Mouse (Mus musculus): ENCODE data around the gene Mybph.

GRCm38 (mm10) chr1:134216629-134216971 is 23.4 kb downstream of the Mybph start:
- TF ChIP-seq EP300 (IDR thresholded peaks at IDR 0.05; ENCODE audit: low read depth) (no peak), CTCF (IDR thresholded peaks at IDR 0.05; ENCODE audit: low read depth) (no peak)
